Mouse (Mus musculus) kidney, embryonic 14.5 days (tissue): ENCODE measurements around the gene Ets1. TPM values are rescaled to one million over a fixed set of nuclear protein-coding genes. Genes with fewer than 3 reads are reported as not detected.

Source experiments
- ATAC-seq: fragments of 200-750 bp; cut with Nextera tagmentation; 2 replicates; pipeline ENCODE4 v1.8.0; 2017; ENCODE audit warnings: moderate number of reproducible peaks, mild to moderate bottlenecking, moderate TSS enrichment, moderate library complexity; ENCODE audit not compliant: low FRiP score, low TSS enrichment
- H3K27ac ChIP-seq: fragments of 300-500 bp; sonication (generic); 2 replicates; pipeline ENCODE4 v1.5.1; 2014; ENCODE audit warnings: low read depth, mild to moderate bottlenecking, low read length, moderate library complexity, mixed read lengths
- H3K27me3 ChIP-seq: fragments of 300-500 bp; sonication (generic); 2 replicates; pipeline ENCODE4 v1.6.1; 2014; ENCODE audit warnings: mild to moderate bottlenecking, low read length; ENCODE audit not compliant: control insufficient read depth, insufficient read depth
- H3K36me3 ChIP-seq: fragments of 300-500 bp; sonication (generic); 2 replicates; pipeline ENCODE4 v1.6.1; 2014; ENCODE audit warnings: low read length, mixed read lengths; ENCODE audit not compliant: control insufficient read depth, insufficient read depth
- H3K4me1 ChIP-seq: fragments of 300-500 bp; sonication (generic); 2 replicates; pipeline ENCODE4 v1.6.1; 2014; ENCODE audit warnings: low read length, mixed read lengths; ENCODE audit not compliant: control insufficient read depth, insufficient read depth
- H3K4me2 ChIP-seq: fragments of 300-500 bp; sonication (generic); replicated peaks from 2 replicates; pipeline ENCODE4 v1.6.1; 2014; ENCODE audit warnings: low read depth, mild to moderate bottlenecking, low read length
- H3K4me3 ChIP-seq: fragments of 300-500 bp; sonication (generic); 2 replicates; pipeline ENCODE4 v1.5.1; 2014; ENCODE audit warnings: mild to moderate bottlenecking, low read length
- H3K9ac ChIP-seq: fragments of 300-500 bp; sonication (generic); 2 replicates; pipeline ENCODE4 v1.6.1; 2014; ENCODE audit warnings: low read depth, mild to moderate bottlenecking, low read length, moderate library complexity
- H3K9me3 ChIP-seq: fragments of 300-500 bp; sonication (generic); 2 replicates; pipeline ENCODE4 v1.6.1; 2016; ENCODE audit warnings: low read length; ENCODE audit not compliant: control insufficient read depth
- WGBS: fragments of 180-500 bp; shearing (Covaris S2); extraction: QIAGEN DNeasy Blood & Tissue Kit; methylation state at CpG from one replicate; pipeline ENCODE4 v1.1.7; 2014; 5-methylcytosine and 5-hydroxymethylcytosine counted together
- polyA plus RNA-seq: library from polyadenylated mRNA; unstranded; fragments of >200 nt; fragmentation: Nextera tagmentation; extraction: Ambion mirVana; gene quantifications from 2 replicates; pipeline ENCODE4 v1.2.1, GENCODE M21; 2014

The Ets1 gene
- polyA plus RNA-seq, 1 experiment from 2014 or later: 58.0 TPM

DNA sequence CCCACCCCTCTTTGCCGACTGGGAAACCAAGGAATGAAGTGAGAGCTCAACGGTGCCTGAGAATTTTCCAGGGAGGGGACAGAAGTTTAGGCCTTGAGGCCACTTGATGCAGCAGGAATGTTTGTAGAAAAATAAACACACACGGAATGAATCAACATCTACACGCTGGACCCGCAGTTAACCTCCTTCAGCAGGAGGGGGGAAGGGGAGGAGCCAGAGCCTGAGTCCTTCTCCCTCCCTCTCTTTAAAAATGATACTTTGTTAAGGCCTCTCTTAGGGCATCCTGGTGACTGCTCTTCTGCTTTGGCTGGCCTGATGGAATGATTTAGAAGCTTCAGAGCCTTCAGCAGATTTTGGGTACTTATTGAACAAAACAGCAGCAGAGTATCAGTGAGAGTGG lies 73.3 kb downstream of the Ets1 start:
- Histone ChIP-seq H3K4me3 (no peak overlapping the region), H3K9ac (no peak overlapping the region), H3K4me2 (peak overlapping the region; percentile 21), H3K4me1 (peaks cover 59% of the 10 kb centered on the region), H3K9me3 (no peaks in the 10 kb centered on the region), H3K27ac (peak overlapping the region; percentile 15; the same call in 1 of the 2 replicates), H3K36me3 (no peaks in the 10 kb centered on the region), H3K27me3 (no peaks in the 10 kb centered on the region)
- 0 out of 2 replicates have a peak, but pooled peaks have one; percentile 28 for ATAC-seq
- 3% methylated on average over 5 of the region's 5 CpGs for WGBS

DNA sequence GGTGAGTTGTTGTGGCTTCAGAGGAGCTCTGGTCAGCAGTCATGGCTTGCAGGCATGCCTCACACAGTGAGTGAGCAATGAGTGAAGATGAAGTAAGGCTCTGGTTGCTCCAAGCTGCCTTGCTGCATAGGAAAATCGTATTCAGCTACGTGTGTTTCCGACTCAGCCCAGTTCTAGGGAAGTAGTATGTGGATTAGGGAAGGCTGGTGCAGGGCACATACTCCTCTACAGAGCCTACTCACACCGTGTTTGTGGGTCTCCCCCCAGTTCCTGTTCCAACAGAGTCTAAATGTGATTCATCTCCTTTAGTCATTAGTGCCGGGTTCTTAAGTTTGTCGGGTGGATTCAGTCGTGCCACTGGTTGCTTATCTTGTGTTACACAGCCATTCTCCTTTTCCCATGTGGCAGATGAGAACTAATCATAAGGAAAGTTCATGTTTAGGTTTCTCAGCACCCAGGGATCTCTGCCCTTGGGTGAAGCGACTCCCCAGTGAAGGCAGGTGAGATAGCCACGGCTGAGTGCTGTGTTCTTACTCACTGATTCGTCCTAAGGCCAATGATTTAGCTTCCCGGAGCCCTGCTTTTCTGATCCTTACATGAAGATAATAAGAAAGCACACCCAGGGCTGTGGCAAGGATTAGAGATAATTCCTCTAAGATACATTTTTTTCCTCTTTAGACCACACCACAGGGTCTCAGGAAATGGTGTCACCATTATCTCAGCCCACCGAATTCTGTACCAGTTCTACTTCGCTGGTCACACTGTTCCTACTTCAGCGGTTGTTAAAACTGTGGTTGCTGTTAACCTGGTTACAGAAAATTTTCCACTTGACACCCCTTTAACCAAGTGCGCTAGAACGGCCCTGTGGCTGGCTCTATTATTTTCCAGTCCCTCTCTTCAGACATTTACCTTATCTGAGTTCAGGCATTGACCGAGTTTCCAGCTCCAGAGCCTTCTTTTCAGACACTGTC lies 74.0 kb downstream of the Ets1 start:
- Histone ChIP-seq H3K27me3 (no peaks in the 10 kb centered on the region), H3K9ac (no peak overlapping the region), H3K4me2 (peak overlapping the region; percentile 21), H3K4me1 (peaks cover 66% of the 10 kb centered on the region), H3K36me3 (no peaks in the 10 kb centered on the region), H3K27ac (peak overlapping the region; percentile 15; the same call in 1 of the 2 replicates), H3K9me3 (no peaks in the 10 kb centered on the region), H3K4me3 (no peak overlapping the region)
- 0 out of 2 replicates have a peak, but pooled peaks have one; percentile 20 for ATAC-seq
- 48% methylated on average over 17 of the region's 17 CpGs for WGBS

DNA sequence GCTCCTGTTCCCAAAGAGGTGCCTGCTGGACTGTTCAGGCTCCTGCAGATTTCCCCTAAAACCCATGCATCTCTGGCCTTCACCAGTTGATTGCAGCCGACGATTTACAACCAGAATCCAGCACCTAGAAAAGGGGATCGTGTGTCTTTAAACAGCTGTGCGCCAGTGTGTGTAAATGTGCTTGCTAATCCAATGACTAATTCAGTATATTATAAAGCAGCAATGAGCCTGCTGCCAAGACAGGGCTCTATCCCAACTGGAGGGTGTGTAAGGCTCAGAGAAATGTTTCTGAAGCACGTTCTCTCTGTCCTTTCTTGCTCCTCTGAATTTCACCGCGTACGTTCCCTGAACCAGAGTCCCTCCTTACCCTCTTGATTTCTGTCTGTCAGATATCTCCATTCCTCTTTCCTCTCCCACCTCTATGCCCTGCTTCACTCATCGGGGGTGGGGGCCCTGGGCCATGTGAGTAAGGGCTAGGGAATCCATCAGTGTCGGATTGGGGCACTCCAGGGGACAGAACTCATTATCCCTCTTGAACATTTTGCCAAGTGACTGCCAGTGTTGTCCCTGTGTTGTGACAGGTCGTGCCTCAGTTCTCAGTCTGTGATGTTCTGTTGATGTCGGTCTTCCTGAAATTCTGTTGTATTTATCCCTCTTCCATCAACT lies 75.1 kb downstream of the Ets1 start:
- WGBS: 36% methylated on average over 12 of the region's 12 CpGs
- ATAC-seq: no peak
- H3K36me3 ChIP-seq: no peaks in the 10 kb centered on the region
- peaks cover 76% of the 10 kb centered on the region for H3K4me1 ChIP-seq
- H3K27me3 ChIP-seq: no peaks in the 10 kb centered on the region
- H3K27ac ChIP-seq: no peak overlapping the region
- H3K4me3 ChIP-seq: no peak overlapping the region
- H3K9me3 ChIP-seq: no peaks in the 10 kb centered on the region
- H3K4me2 ChIP-seq: no peak overlapping the region
- no peak overlapping the region for H3K9ac ChIP-seq

DNA sequence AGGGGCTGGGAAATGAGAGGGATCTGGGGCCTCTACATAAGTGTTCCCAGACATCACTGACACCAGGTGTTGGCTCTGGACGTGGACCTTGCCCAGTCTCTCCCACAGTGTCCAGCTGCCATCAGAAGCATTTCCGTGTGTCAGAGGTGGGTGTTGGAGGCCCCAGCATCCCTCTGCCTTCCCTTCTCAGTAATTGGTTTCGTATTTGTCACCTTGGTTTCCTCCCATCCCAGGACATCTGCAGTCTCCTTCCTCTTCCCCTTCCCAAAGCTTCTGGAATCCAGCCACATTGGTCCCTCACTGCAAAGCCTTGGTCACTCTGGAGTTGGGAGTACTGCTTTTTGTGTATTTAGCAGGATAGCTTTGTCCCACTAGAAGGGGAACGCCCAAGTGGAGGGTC lies 75.7 kb downstream of the Ets1 start:
- Histone ChIP-seq H3K9ac (no peak overlapping the region), H3K9me3 (no peaks in the 10 kb centered on the region), H3K27ac (no peak overlapping the region), H3K36me3 (no peaks in the 10 kb centered on the region), H3K4me3 (no peak overlapping the region), H3K27me3 (no peaks in the 10 kb centered on the region), H3K4me1 (peaks cover 82% of the 10 kb centered on the region), H3K4me2 (no peak overlapping the region)
- ATAC-seq: no peak
- WGBS: 75% methylated on average over 4 of the region's 4 CpGs

DNA sequence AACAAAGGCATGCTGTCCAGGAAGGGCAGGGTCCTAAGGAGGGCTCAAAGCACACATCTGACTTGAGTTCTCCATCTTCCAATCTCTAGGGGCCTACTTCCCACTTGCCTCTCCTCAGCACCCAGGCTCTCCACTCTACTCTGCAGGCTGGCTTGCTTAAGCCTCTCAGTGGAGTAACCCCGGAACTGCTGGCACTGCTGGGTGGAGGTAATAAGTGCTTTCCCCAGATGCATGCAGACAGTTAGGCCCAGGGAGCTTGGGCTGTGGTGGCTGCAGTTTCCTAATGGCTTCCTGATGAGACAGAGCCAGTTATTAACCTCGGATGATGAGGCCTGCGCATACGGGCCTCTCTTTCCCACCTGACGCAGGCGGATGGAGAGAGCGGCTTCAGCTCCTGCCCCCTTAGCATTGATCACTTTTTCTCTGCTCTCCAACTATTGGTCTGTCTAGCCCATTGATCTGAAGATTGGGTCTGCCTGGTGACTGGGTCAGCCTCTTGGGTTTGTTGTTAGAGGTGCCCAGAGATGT lies 76.4 kb downstream of the Ets1 start:
- Histone ChIP-seq H3K9me3 (no peaks in the 10 kb centered on the region), H3K27ac (no peak overlapping the region)
- WGBS: 92% methylated on average over 7 of the region's 7 CpGs

DNA sequence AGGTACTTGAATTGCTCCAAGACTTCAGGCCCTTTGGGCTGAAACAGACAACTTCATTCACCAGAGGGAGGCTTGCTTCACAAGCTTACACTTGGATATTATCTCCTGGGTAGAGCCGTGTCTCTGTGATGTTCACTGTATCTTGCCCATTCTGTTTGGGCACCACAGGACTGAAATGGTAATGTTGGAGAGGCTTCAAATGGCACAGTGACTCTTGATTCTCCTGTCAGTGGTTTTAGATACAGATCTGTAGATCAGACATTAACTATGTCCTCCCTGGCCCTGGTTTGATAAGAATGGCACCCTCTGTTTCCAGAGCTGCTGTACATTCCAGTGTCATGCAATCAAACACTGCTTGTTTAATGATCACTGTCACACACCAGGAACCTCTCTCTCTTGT lies 77.1 kb downstream of the Ets1 start:
- 92% methylated on average over 1 of the region's 1 CpGs for WGBS
- H3K9ac ChIP-seq: no peak overlapping the region
- no peaks in the 10 kb centered on the region for H3K36me3 ChIP-seq
- no peak overlapping the region for H3K27ac ChIP-seq
- H3K9me3 ChIP-seq: no peaks in the 10 kb centered on the region
- no peaks in the 10 kb centered on the region for H3K27me3 ChIP-seq
- H3K4me1 ChIP-seq: peaks cover 91% of the 10 kb centered on the region
- H3K4me3 ChIP-seq: no peak overlapping the region
- no peak for ATAC-seq
- no peak overlapping the region for H3K4me2 ChIP-seq

More for the DNA sequence above, 76.4 kb downstream of the Ets1 start:
- ATAC-seq: no peak
- H3K27me3 ChIP-seq: no peaks in the 10 kb centered on the region
- H3K4me2 ChIP-seq: no peak overlapping the region
- no peaks in the 10 kb centered on the region for H3K36me3 ChIP-seq
- H3K4me1 ChIP-seq: peaks cover 84% of the 10 kb centered on the region
- no peak overlapping the region for H3K9ac ChIP-seq
- no peak overlapping the region for H3K4me3 ChIP-seq

DNA sequence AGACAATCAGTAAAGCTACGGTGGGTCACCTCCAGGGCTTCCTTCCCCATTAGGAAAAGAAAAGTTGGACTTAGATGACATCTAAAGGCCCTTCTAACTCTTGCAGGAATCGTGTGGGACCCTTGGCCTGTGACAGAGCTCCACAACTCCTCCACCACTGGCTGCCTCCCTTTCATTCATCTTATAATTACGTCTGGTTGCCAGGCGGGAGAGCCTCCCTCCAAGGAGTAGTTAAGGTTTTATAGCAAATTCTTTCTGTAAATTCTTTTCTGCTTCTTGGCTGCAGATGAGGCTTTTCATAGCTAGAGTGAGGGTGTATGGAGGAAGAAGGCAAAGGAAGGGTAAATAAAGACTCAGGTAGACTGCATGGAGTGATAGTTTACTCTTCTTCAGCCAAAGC lies 77.8 kb downstream of the Ets1 start:
- H3K4me2 ChIP-seq: no peak overlapping the region; the same call in 1 of the 2 replicates
- peaks cover 90% of the 10 kb centered on the region for H3K4me1 ChIP-seq
- WGBS: 25% methylated on average over 4 of the region's 4 CpGs
- H3K36me3 ChIP-seq: no peaks in the 10 kb centered on the region
- no peak overlapping the region for H3K27ac ChIP-seq
- H3K4me3 ChIP-seq: no peak overlapping the region
- H3K9me3 ChIP-seq: no peaks in the 10 kb centered on the region
- no peak overlapping the region for H3K9ac ChIP-seq
- H3K27me3 ChIP-seq: no peaks in the 10 kb centered on the region
- no peak for ATAC-seq

DNA sequence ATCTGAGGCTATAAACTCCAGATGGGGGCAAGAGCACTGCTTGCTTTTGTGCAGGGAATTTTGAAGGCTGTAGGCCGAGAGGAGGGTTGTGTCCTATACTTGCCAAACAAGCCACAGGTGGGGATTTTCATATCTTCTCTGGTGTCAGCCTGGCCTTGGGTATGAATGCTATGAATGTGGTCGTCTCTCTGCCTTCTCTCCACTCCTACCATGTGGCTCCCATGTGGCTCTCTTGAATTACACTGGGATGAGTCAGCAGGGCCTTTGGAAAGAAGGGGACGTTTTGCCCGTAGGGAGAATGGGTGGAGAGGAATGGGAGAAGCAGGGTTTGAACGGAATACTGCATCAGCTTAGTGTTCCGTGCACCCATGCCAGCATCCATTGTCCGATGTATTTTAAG lies 78.5 kb downstream of the Ets1 start:
- no peak overlapping the region for H3K27ac ChIP-seq
- H3K9ac ChIP-seq: no peak overlapping the region
- no peak for ATAC-seq
- H3K36me3 ChIP-seq: no peaks in the 10 kb centered on the region
- H3K9me3 ChIP-seq: no peaks in the 10 kb centered on the region
- peaks cover 84% of the 10 kb centered on the region for H3K4me1 ChIP-seq
- 76% methylated on average over 7 of the region's 7 CpGs for WGBS
- no peak overlapping the region for H3K4me3 ChIP-seq
- no peak overlapping the region for H3K4me2 ChIP-seq
- H3K27me3 ChIP-seq: no peaks in the 10 kb centered on the region
